Mouse (Mus musculus) lung, postnatal 25 days (tissue): ENCODE results near the gene Gm20837.
"Not testable (repeated sequence)": the region's sequence is repeated elsewhere in the genome, so short reads cannot be mapped to it uniquely, and the experiment has no call there.

Source experiments
- DNase-seq: peaks from one replicate; pipeline ENCODE4 v3.0.0; 2022; ENCODE audit warnings: low spot score

Gm20837 gene

GRCm38 (mm10) chrY:90400948-90401347, at the start of gene Gm20837:
Gene Gm20837, plus strand, starts transcription at chrY:90401248.
- DNase-seq = not testable (repeated sequence)
